Mouse (Mus musculus) embryo, embryonic 9.5 days (tissue): ENCODE results near the gene Oxa1l.

ENCODE experiments used
- DNase-seq: peaks from one replicate; pipeline ENCODE4 v3.0.0-alpha.2; 2017; ENCODE audit errors: extremely low spot score

Oxa1l gene

DNA sequence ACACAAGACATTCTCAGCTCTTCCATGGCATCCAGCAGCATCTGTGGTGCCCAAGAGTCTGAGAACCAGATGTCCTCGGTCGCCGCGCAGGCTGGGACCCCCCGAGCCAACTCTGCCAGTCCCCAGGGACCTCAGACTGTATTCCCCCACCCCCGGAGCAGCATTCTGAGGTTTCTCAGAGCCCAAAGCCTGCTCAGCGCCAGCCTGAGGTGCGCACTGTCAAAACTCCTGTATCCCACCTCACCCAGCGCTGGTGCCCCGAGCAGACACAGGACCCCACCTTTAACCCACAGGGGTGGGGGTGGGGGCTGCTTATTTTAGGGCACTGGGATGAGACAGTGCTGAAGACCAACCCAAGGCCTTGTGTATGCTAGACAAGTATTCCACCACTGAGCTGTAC, 10.8 kb downstream of the Oxa1l start:
- DNase-seq = no peak

DNA sequence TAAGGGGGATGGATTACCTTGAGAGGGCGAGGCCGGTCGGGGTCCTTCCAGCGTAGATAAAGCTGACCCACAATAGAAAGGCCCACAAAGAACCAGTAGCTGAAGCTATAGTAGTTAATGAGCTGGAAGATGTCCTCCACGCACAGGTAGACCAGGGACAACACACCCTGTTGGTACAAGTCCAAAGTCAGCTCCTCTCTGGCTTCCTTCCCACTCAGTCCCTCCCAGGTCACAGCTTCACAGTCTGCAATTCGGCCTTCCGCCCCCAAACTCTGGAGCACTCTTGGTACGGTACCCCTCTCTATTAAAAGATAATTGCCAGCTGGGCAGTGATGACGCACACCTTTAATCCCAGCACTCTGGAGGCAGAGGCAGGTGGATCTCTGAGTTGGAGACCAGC, 12.3 kb downstream of the Oxa1l start:
- no peak for DNase-seq

DNA sequence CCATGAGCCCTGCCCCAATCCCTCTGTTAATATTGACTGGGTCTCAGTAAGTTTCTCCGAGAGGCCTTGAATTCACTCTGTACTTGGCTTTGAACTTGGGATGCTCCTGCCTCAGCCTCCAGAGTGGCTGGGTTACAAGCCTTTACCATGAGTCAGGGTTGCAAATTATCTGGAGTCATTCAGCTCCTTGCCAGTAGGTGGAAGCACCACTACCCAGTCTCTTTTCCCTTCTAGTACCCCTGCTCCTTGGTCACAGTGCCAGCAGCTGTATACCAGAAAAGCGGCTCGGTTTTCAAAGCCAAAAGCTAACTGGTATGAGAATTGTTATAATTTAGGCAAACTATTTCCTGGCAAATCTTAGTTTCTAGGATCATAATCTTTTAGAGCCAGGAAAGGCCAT, 15.3 kb downstream of the Oxa1l start:
- DNase-seq = no peak

DNA sequence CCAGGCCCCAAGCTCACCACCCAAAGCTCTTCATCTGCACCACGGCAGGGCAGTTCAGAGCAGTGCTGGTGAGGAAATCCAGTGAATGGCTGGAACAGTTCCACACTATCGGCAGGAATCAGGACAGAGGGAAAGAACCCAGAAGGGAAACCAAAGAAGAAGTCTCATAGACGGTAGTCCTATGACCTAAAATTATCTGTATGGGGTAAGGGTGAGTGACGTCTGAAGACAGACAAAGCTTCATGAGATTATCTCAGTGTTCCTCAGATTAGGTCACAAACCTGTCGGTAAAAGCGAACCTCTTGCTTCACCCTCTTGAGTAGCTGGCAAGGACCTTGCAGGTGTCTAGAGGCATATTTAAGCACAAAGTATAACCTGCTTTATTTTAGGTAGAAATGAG, 16.5 kb downstream of the Oxa1l start:
- no peak for DNase-seq

DNA sequence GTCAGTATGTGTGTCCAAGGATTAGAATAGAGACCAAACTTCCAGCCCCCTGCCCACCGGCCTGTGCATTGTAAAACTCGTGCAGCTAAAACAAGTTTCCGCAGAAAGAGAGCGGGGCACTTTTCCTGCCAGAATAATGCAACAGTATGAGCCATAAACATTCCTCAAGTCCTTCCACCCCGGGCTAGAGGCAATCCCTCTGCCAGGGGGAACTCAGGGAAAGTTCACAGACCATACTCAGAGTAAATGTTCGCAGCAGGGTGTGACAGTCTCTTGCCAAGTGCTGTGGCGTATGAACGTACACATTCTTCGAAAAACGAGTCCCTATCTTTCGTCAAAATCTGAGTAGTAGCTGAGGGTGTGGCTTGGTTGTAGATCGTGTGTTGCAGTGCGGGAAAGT, 18.9 kb downstream of the Oxa1l start:
- no peak for DNase-seq

DNA sequence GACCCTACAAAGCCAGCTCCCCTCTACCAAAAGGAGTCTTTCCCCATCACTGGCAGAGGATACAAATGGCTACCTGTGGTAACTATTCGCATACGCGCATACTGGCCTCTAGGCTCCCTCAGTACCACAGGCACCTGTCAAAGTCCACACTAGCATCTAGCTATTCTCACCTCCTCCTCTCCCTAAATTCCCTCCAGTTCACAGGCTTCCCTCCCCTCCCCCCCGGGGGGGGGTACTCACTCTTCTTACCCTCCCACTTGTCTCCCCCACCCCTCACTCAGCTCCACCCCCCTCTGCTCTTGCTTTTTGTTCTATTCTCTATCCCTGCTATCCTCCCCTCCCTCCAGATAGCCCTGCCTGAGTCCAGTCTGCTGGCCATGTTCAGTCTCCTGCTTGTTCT, 20.0 kb downstream of the Oxa1l start:
- no peak for DNase-seq

DNA sequence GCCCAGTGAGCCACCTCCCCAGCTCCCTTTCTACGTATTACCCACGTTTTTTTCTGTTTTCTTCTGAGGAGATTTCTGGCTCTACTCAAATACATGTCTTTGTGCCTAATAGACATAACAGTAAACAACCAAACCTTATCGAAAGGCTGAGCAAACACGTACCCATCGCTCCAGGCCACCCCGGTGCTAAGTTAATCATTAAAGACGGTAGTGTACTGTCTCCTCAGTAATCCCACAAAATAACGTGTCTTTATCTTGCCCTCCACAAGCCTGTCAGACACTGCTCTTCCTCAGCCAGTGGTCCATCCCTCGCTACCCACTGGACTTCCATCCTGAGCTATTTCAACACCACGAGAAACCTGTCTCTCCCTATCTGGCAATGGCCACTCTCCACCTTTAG, 21.2 kb downstream of the Oxa1l start:
- DNase-seq = no peak

DNA sequence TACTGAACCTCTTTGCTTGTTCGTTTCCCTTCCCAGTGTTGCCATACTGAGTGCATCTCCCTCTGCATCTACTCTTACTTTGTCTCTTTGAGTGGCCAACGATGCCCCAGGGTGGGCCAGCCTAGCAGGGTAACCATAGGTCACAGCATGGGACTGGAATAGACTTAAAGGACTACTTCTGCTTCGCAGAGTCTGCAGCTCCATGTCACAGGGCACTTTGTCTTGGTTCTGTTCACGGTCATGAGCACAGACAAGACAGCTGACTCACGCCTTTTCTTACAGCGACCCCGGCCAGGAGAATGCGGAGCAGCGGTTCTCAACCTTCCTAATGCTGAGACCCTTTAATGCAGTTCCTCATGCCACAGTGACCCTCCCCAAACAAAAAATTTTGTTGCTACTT, 22.0 kb downstream of the Oxa1l start:
- no peak for DNase-seq

DNA sequence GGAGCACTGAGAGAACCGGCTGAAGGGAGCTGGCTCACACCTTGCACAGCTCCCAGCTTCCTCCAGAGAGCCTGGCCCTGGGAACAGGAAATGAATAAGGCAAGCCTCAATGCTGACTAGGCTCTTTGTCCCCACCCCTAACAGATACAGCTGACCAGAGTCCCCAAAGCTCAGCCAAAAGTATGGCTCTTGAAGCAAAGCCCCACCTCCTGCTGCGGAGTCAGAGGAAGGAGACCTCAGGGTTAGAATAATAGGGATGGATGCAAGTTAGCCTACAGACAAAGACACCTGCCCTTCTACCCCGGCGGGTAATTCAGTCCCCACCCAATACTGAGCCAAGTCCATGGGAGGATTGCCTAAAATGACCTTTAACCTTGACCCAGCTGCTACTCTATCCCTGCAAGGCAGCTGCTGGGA, 22.7 kb downstream of the Oxa1l start:
- no peak for DNase-seq

DNA sequence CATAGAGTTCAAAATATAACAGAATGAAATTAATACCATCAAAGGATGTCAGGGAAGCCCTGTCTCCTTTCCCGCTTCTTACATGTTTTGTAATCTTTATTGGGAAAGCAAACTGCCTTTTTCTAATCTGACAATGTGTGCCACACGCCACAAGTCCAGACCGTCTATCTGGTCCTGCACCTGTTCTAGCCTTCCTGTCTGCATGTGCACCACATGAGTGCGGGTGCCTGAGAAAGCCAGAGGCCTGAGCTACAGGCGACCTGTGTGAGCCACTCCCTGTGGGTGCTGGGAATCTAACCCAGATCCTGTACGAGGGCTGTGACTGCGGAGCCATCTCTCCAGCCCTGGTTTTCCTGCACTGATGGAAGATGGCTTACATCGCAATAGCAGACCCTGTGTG, 23.8 kb downstream of the Oxa1l start:
- DNase-seq = no peak

DNA sequence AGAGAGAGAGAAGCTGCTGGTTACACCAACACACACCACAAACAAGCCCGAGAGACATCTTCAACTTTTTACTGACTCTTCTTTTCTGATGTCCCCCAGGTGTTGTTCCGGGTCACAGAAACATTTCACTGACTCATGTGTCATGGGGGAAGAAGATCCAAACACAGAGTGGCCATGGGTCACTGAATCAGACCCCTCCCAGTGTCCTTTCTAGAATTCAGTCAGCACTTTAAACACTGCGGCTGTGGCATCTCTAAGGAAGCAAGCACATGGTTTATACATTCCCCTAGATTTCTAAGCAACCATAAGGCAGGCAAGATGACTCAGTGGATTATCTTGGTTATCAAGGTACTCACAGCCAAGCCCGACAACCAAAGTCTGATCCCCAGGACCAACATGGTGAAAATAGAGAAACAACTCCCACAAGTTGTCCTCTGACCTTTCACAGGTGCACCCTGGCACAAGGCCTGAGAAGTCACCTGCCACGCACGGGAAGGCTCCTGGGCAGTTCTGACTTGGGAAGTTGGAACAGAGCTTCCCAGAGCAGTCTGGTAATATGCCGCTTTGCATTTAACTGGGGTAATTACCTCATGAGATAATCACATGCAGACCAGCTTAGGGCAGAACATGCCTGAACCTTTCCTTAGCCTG, 25.5 kb downstream of the Oxa1l start:
- DNase-seq = no peak

DNA sequence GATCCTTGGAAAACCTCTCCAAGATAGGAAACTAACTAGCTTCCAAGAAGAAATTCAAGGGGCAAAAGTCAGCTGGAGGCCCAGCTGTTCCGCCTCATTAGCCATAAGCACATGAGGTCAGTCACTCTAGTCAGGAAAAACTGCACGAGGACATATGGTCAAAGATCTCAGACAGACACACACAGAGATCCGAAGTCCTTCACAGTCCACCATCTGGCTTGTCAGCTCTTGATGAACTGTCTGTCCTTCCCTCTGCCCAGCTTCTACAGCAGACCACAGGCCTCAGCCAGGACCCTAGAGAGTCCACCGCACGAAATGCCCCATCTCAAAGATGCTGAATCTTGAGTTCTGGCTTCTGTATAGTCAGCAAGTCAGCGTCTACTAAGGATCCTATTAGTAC, 26.9 kb downstream of the Oxa1l start:
- no peak for DNase-seq

DNA sequence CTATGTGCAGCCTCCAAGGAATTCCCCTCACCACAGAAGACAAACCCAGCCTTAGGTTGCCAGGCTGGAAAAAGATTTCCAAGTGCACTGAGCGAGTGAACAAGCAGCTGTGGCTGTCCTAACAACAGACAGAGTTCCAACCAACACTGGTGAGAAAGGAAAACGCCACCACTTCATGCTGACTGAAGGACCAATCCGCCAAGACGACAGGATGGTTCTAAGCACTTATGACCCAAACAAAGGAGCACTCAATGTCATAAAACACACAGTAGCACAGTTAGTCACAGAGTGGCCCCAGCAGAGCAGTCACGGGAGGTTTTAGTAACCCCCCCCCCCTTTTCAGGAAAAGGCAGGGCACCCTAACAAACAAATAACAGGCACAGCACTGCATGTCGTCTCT, 30.2 kb downstream of the Oxa1l start:
- no peak for DNase-seq

DNA sequence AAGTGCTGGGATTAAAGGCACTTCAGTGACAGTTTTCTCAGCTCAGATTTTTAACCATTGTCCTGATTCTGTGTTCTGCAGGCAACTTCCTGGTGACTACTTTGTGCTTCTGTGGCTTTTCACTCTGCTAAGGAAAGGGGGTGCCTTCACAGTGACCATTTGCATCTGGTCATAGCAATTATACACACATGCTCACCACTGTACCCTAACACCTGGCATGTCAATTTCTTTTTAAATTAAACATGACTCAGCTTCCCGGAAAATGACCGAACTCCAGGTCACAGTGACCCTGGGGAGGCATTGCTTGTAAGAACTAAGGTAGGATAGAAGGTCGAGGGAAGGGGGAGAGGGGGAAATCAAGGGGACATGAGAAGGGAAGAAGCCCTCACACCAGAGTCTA, 33.2 kb downstream of the Oxa1l start:
- DNase-seq = no peak

DNA sequence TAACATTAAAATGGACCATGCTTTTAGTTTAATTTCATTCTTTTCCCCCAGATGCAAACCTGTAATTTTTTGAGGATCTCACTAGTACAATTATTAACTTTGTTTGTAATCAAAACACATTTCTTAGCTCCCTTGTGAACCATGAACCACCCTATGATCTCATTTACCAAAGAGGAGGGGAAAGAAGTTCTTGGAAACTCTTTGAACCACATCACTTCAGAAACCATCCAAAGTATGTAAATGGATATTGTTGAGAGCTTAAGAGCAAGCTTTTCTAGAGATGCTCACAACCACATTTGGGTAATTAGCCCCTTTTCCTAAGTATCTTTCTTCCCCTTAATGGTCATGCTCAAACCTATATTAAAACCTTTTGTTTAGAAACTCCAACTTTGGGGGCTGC, 33.7 kb downstream of the Oxa1l start:
- no peak for DNase-seq

DNA sequence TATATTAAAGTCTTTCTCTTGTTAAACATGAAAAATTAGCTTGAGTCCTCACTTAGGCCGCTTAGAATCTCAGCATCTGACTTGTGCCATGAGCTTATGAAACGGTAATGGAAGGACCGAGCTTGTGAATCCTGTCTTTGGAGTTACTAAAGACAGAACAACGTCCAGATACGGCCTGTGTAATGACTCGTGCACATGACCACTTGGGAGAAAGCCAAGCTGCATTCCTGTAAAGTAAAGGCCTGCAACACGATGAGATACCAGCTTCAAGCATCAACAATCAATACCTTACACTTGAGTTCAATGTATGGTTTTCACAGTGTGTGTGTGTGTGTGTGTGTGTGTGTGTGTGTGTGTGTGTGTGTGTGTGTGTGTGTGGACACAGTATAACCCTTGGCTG, 36.1 kb downstream of the Oxa1l start:
- DNase-seq = no peak

DNA sequence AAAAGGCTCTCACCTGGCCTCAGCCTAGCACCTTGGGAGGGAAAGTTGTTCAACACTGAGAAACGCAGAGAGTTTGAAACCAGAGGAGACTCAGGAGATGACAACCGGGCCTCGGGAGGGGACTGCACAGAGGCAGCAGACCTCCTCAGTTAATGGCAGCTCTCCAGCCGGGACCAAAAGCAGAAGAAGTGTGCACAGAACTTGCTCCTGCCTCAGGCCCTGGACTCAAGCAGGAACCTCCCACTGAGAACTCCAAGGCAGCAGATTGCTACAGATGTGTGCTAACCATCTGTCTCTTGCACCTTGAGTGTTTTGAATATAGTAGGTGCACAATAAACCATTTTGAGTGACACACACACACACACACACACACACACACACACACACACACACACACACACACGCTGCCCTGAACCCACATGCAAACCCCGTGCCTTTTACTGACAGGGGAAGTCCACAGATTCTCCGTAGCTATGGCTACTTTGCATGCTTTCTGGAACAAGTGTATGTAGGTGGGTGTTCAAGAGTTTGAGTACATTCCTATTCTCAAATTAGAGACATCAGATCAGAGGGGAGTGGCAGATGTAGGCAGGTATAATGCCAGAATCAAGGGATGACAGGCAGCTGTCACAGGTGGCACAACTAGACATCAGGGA, 37.4 kb downstream of the Oxa1l start:
- DNase-seq = no peak

DNA sequence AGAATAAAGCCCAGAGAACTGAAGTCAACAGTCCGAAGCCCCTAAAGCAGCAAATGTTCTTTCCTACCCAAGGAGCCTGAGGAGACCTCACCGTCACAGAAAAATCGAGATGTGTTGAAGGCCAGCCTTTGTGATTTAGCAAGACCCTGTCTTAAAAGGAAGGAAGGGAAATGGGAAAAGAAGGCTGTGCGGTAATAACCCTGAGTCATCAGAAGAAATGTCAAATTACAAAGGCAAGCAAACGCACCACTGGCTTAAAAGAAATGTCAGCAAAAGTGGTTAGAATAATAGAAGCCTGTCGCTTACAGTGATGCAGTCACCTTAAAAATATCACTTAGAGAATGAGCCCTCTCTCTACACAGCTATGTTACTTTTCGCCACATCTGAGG, 37.9 kb downstream of the Oxa1l start:
- DNase-seq = no peak

DNA sequence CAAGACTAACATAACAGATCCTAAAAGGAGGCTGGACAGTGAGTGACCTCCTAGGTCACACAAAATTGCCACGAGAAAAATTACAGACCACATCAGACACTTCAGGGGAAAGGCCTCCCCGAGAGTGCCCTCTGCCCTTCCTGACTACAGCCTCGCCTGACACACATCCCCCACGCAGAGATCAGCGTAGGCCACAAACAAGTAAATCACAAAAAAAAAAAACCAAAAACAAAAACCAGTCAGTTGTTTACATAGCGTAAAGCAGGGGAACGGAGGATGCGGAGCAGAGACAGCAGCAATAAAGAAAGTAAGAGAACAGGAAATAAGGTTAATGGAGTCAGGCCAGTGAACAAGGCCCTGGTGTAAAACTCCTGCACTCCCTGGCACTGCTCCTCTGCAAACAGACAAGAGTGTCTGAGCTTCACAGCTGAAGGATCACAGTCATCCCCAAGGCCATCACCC, 38.3 kb downstream of the Oxa1l start:
- no peak for DNase-seq

DNA sequence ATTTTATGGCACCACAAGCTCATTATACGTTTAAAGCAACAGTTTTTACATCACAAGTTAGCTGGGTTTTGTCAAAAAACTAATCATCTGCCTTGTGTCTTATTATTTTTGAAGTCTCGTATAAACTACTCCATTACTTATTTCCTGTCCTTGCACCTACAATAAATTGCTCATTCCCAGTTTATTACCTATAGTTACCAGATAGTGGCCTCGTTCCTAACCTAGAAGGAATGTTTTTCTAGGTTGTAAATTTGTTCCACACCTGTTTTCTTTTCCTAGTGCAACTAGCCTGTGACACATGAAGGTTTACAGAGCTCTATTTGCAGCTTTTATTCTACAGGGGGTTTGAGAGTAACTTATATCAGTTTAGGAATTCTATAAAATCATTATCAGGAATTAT, 41.1 kb downstream of the Oxa1l start:
- no peak for DNase-seq

DNA sequence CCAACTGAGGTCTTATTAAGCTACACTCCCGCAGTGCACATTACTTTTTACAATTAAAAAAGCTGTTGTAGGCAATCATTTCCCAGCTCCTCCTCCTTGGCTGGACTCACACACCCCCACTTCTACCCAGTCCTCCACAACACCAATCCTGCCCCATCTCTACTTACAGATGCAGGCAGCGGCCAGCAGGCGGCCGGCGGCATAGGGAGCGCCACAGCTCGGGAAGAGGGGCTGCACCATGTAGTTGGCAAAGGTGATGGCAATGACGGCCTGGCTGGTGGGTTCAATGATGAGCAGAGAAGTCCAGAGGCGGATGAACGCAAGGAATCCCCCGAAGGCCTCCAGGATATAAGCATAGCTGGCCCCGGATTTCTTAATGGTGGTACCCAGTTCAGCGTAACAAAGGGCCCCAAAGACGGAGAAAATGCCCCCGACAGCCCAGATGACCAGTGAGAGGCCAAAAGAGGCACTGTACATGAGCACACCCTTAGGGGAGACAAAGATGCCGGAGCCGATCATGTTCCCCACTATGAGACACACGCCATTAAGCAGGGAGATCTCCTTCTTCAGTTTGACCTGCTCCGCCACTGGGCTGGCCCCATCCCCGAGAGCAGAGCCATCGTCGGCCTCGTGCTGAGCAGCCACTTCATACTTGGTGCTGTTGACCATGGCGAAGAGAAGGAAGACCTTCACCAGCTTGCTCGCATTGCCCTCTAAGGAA, 47.9 kb downstream of the Oxa1l start:
- DNase-seq = no peak

DNA sequence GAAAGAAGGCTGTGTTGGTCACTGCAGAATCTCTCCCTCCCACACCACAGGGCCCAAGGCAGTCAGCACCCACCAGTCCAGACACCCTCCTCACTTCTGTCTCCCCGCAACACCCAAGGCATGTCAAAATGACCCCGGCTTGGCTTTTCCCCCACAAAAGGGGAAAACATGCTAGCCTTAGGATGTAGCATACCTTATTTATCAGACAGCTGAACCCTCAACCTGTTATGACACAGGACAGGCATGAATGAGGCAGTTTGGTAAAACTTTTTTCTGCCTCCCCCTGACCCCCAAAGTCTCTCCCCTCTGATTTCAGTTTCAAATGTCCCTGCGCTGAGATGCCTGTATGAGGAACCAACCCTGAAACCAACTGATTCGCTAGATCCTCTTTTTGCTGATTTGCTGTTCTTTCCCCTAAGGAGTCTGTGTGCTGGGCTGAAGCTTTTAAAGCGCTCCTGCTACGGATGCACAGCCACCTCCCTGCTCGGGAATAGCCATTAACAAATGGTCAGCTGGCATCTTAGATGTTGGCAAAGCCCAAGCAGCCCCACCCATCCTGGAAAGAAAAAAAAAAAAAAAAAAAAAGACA, 48.5 kb downstream of the Oxa1l start:
- no peak for DNase-seq
